Mouse (Mus musculus) granulocyte monocyte progenitor cell, adult 5-6 weeks (primary cell): ENCODE results near the gene Insl5. TPM values are rescaled to one million over a fixed set of nuclear protein-coding genes. Genes with fewer than 3 reads are reported as not detected.

Experiments used
- ATAC-seq: replicated peaks from 2 replicates; pipeline ENCODE4 v1.8.0; 2016; ENCODE audit warnings: mild to moderate bottlenecking, moderate TSS enrichment, inconsistent platforms; ENCODE audit not compliant: poor library complexity, severe bottlenecking
- total RNA-seq, 2 experiments: library from RNA; stranded (forward) in 1 of 2; stranded (reverse) in 1 of 2; fragments of 200-712, 200-1000 nt in 1 of 2; fragments of >200 nt in 1 of 2; fragmentation: Nextera tagmentation in 1 of 2; gene quantifications; 2 replicates each; pipeline ENCODE4 v1.2.3; 2014 to 2017

Gene Insl5
- total RNA-seq, 2 experiments from 2014 or later: not detected

DNA sequence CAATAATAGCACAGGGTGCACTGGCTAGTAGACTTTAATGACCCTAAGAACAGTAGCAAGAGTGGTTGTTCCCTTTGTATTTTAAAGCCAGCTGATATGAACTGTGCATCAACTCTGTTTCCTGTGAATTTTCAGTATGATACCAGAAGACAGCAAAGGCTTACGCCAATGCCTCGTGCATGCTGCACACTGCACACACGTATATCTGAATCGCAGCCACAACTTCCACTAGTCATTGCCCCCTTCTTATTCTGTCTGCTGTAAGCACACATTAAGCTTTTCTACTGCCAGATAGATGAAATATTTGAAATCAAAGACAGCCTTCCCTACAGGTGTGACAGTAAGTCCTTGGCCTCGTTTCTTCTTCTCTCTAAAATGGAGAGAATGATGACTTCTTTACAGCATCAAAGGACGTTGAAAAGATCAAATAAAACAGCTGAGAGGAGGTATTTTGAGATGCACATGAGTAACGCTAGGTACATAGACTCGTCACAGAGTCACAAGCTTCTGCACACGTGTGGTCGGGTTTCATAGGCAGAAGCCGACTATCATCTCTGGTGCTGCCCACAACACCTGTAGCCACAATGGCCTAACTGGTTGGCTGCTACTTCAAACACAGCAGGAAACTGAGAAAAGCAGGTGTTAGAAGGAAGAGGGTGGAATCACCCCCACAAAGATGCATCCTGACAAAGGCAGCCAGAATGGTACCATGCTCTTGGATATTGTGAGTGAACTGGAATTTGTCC is 35.9 kb downstream of the Insl5 start:
- ATAC-seq: no peak

DNA sequence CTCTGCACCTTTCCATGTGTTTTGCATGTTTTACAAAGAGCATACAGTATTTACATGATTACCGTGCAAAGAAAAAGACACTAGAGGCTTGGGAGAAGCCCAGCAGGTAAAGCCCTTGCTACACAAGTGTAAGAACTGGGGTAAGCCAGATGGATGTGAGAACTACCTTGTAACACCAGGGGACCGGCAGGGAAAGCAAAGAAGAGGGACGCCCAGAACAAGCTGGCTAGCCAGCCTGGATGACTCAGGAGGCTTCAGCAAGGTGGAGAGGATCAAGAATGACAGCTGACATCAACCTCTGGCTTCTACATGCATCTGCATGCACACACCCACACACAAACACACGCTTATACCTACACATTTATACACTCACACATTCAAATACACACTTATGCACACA is 36.6 kb downstream of the Insl5 start:
- no peak for ATAC-seq

DNA sequence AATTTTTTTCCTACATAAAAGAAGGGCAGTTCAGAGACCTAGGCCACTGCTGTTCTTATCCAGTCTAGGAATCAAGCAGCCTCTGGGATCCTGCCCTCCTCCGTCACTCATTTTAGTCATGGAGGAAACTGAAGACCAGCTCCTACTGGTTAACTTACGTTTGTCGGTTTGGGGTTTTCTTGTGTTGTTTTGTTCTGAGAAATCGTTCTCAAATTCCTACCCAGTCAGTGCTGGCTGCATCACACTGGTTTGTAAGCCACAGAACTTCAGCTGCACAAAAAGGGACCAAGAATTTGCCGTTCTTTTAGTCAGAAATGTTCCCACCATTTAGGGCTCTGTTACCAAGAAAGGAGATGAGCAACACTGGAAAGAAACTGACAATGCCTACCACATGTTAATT is 37.3 kb downstream of the Insl5 start:
- ATAC-seq: no peak

DNA sequence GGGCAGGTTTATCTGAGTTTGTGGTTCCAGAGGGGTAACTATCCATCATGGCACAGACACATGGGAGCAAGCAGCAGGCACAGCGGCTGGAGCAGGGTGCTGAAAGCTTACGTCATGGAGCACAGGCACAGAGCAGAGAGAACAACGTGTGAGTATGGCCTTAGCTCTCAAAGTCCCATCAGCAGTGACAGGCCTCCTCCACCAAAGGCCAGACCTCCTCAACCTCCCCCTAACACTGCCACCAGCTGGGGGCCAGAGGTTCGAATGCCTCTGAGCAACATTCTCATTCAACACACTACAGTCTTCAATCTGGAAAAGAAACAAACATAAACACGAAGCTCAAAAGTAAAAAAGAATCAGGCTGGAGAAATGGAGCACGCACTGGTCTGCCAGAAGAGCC is 38.1 kb downstream of the Insl5 start:
- ATAC-seq: no peak

DNA sequence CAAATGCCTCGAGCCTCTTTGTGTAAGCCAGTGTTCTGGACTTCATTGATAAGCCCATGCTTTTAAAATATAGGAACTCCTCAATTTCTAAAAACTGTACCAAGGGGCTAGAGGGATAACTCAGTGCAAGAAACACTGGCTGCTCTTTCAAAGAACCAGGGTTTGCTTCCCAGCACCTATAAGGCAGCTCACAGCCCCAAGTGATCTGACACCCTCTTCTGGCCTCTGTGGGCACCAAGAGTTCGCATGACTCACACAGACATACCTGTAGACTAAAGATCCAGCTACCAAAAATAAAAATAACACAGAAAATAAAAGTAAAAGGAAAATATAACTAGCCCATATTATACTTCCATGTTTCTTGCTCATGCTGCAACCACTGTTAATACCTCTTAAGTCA is 38.9 kb downstream of the Insl5 start:
- no peak for ATAC-seq

DNA sequence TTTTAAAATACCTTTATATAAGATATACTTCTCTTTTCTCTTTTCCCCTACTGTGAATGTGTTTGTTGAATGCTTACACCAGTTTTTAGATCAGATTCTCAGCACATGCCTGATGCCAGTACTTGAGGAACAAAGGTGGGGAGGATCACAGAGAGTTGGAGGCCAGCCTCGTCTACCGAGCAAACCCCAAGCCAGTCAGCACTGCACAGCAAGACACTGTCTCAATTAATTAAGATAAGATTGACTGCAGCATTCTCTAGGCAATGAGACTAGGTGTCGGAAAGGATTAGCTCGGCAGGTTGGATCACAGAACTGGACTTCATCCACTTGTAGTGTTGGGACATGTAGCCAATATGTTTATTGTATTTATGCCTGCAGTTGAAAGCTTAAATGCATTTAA is 39.3 kb downstream of the Insl5 start:
- no peak for ATAC-seq

DNA sequence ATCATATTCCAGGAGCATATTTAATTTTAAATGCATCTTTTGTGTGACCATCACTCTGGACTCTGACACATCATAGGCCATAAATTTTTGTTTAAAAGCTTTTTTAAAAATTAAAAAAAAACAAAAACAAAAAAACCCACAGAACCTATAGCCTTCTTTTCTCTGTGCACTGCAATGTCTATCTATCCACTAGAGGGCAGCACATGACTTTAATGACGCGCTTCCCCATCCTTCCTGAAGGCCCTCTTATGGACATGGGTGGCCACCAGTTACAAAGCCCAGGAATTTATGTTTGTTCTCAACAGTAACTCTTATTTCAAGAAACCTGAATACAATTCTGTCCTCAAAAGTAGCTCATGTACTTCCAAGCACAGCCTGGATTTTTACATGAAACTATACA is 39.7 kb downstream of the Insl5 start:
- ATAC-seq: peak; percentile 91

DNA sequence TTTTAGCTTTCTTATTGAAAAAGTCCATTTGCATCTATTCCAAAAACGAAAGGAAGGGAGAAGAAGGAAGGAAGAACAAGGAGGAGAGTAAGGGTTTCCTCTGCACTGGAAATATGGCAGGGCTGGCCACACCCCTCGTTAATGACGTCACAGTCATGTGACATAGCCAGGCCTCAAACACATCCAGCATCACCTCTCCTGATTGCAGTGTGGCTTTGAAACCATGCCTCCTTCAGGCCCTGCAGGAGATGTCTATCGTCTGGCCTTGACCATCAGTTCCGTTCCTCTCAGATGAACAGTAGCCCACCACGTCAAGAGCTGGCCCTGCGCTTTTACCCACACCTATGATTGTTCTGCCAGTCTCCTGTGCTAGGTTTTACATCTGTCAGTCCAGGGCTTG is 40.5 kb downstream of the Insl5 start:
- ATAC-seq: peak; percentile 29

DNA sequence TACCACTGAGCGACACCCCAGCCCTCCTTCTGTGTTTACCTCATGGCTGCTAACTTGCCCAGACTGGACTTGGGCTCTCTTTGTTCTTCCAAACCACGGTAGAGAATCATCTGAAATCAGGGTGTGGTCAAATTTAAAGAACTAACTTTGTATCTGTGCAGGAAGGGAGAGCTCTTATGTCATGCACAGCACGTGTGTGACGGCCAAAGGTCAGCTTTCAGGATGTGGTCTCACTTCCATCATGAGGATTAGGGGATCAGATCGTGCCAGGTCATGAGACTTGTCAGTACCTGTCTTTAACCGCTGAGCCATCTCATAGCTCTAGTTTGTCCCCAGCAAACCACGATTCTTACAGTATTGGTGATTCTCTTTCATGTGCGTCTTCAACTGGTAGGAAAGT is 44.9 kb downstream of the Insl5 start:
- ATAC-seq: peak; percentile 46

DNA sequence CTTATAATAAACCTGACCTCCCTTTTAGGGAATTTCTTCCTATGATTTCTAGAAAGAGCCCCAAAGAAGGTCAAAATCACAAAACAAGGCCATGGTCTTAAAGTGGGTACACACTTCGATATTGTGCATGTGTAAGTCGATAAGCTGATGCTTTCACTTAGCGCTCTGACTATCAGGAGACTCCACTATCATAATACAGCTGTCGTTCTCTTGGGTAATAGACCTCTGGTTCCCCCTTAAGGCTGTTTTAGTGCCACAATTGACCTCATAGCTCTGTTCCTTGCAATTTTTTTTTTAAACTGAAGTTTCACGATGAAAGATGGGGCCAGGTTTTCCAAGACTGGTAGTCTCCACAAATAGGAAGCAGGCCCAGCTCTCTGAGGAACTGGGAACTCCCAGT is 47.3 kb downstream of the Insl5 start:
- peak; percentile 74 for ATAC-seq

DNA sequence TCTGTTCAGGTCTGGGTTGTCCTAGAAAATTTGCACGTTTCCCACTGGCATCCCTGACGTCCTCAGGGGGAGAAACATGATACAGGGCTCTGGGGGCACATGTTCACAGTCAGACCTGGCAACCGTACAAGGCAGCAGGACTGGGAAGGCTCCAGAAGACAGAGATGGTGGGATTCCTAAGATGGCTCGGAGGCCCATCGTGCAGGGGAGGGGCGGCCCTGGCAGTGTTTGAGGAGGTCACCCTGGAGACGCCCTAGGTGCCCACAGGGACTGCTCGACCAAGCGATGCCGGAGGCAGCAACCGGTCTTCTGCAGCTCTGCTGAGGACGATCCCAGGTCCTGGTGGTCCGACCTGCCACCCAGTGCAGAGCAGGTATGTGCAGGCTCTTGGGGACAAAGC is 48.2 kb downstream of the Insl5 start, which contains the start of gene Tctex1d1:
TSS of gene Tctex1d1 (plus strand) at position 167 of the 400 bp plus-strand sequence.
- ATAC-seq: peak; percentile 59

DNA sequence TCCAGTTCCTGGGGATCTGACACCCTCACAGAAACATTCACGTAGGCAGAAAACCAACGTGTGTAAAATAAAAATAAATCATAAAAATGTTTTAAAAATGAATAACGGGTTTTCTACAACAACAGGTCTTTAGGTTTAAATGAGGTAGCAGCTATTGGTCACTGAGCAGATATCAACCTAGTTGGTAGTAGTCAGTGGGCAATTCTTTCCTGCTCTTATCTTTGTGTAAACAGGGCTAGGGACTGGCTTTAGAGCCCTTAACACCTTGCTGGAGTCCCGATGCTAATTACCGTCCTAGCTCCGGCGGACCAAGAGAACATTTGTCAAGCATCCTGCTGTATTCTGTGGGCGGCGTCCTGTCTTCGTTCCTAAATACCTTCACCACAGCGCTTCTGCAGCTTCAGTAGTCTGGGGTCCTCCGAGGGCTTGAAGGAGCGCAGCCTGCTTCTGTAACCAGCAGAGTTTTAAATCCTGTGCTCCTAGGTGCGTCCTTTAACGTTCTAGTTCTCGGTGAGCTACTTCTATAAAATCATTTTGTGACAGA is 48.8 kb downstream of the Insl5 start:
- no peak for ATAC-seq

DNA sequence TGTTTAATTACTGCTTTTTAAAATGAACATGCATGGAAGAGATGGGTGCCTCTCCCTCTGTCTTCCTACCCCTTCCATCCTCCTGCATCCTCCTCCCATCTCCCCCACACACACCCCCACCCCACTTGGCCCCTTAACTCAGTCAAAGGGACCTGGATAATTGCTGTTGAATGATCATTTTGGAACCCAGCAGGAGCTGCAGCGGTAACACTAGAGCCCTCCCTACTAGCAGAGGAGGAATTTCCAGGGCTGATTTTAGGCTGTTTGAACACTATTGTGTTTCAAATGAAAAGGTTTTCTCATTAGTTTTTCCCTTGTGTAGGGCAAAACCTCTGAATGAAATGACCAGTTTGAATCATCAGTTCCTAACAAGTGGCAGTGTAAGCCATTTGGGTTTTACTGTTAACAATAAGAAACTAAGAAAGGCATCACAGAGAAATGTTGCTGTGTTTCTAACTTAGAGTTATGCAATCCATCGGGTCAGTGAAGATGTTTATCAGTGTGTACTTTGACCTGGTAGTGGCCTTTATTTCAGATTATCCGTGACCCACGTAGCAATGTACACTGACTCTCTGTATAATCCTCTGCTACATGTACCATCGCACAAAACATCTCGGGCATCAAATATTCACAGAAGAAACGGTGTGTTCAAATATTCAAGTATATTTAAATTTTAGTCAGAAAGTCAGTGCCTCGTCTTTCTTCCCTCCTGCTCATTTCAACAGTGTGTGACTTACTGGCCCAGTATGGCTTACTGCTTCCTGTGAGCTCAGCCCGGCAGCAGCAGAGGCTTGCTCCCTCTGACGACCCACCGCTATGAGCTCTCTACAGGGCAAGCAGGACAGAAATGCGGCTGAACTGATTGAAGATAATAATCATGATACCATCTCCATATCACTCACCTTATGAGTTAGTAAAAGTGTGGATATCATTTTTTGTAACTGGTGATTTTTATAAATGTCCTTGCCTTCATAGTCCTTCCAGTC is 50.1 kb downstream of the Insl5 start:
- no peak for ATAC-seq

DNA sequence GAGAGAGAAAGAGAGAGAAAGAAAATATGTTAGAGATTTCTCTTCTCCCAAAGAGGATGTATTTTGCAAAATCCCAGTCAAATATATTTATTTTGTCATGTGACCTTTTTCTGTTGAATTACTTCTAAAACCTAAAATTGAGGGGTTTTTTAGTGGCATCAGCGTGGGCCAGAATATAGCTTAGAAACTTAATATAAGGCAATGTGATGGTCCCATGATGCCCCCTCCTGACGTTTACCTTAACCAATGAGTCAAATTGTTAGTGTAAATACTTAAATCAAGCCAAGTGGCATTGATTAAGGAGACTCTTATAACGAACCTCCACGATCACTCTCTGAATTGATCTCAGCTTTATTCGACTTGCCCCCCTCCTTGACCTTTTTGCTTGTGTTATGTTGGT is 52.5 kb downstream of the Insl5 start:
- ATAC-seq: no peak

DNA sequence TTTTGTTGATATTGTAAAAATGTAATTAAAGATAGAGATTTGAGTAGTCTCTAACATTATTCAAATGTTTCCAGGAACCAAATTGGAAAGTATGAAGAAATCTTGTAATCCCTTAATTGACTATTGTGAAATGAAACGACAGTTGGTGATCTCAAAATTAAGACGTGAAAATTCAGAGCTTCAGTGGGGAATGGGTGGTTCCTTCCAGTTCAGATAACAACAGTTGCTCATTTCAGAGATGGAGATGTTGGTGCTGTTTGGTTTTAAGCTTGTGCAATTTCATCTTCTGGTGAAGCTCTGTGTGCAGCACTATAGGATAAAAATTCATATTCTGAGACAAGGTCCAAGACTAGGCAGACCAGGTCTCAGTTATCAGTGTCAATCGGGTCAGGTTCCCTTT is 54.6 kb downstream of the Insl5 start:
- peak; percentile 83 for ATAC-seq

DNA sequence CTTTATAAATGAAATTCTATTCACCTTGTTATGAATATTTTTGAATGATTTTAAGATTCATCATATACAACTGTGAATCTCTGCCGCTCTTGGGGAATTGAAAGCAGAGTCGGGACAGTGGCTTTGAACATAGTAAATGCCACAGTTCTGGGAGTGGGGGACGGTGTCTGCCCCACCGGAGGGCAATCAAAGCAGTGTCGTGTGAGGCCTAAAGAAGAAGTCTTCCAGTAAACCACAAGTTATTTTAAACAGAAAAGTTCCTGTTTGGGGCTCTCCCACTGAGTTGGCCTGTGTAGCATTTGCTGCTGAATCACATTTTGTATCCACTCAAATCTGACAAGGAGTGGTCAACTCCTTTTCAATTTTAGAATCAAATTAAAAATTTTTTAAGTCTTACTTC is 55.5 kb downstream of the Insl5 start:
- ATAC-seq: peak; percentile 52

DNA sequence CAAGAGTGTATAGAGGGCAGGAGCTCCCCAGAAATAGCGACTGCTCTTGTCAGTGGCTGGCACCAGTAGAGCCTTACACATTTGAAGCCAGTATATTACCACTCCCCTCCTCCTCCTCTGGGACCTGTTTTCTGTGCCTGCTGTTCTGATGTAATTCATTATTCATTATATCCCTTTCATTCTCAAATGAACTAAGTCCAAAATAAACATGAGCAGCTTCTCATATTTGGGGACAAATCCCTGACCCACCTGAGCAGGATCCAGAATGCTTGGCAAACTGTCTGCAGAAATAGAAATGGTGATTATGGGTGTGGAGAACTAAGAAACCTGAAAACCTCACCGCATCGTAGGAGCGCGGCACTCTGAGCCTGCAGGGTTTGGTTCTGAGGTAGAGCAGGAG is 57.0 kb downstream of the Insl5 start:
- ATAC-seq: no peak
